Mouse (Mus musculus) megakaryocyte, embryonic 14.5 days (primary cell): ENCODE data around the gene Tspan1.

ENCODE experiments used
- FLI1 ChIP-seq: IDR thresholded peaks from 2 replicates; pipeline ENCODE4 v1.6.1; 2012; ENCODE audit warnings: low read length, inconsistent platforms, mixed read lengths
- GATA1 ChIP-seq: IDR thresholded peaks from 3 replicates; pipeline ENCODE4 v1.6.1; 2012; ENCODE audit warnings: mixed read lengths, low read length, inconsistent platforms, borderline replicate concordance

DNA sequence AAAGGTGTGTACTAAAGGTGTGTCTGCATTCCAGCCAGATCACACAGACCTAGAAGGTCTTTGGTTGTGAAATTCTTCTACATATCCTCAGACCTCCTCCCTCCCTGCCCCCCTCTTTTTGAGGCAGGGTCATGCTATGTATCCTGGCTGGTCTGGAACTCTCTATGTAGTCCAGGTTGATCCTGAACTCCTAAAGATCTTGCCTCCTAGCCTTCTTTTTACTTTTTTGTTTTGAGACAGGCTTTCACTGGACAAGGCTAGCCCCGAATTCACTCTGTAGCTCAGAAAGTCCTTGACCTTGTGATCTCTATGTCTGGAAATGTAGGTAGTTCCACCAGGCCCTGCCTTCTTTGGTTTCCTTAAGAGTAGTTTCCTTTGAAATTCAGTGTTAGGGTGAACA is 41.5 kb upstream of the Tspan1 start:
- TF ChIP-seq GATA1 (no peak), FLI1 (no peak)
